Mouse (Mus musculus) C2C12 (cell line): ENCODE data around the gene Slc22a19. TPM values are rescaled to one million over a fixed set of nuclear protein-coding genes. Genes with fewer than 3 reads are reported as not detected.

ENCODE experiments used
- H3K27me3 ChIP-seq: one replicate; pipeline ENCODE4 v1.6.1; 2011; ENCODE audit not compliant: control insufficient read depth, insufficient read depth, insufficient read length
- H3K36me3 ChIP-seq: one replicate; pipeline ENCODE4 v1.6.1; 2011; ENCODE audit not compliant: control insufficient read depth, insufficient read depth
- H3K4me3 ChIP-seq: one replicate; pipeline ENCODE4 v1.5.1; 2011; ENCODE audit warnings: mild to moderate bottlenecking, control low read depth; ENCODE audit not compliant: poor library complexity, insufficient read depth, severe bottlenecking
- H3K79me2 ChIP-seq: one replicate; pipeline ENCODE4 v1.6.1; 2011; ENCODE audit not compliant: control insufficient read depth, insufficient read depth
- H3K79me3 ChIP-seq: one replicate; pipeline ENCODE4 v1.6.1; 2011; ENCODE audit warnings: low read depth, control low read depth
- H3ac ChIP-seq: one replicate; pipeline ENCODE3; 2011; ENCODE audit warnings: low read depth; ENCODE audit not compliant: control insufficient read depth, insufficient read length
- CEBPB ChIP-seq: IDR thresholded peaks from one replicate; pipeline ENCODE4 v1.6.1; 2011; ENCODE audit warnings: low read depth, mild to moderate bottlenecking, control low read depth, moderate library complexity
- CTCF ChIP-seq: IDR thresholded peaks from one replicate; pipeline ENCODE4 v1.5.1; 2011; ENCODE audit not compliant: control insufficient read depth, insufficient read depth, insufficient read length
- FOSL1 ChIP-seq: IDR thresholded peaks from one replicate; pipeline ENCODE4 v1.8.0; 2011; ENCODE audit warnings: mild to moderate bottlenecking, low read length; ENCODE audit not compliant: poor library complexity, insufficient read depth, severe bottlenecking
- MAX ChIP-seq: IDR thresholded peaks from one replicate; pipeline ENCODE4 v1.6.1; 2011; ENCODE audit warnings: mild to moderate bottlenecking, control low read depth
- MYOD1 ChIP-seq: IDR thresholded peaks from one replicate; pipeline ENCODE4 v1.6.1; 2011; ENCODE audit warnings: low read depth; ENCODE audit not compliant: control insufficient read depth, insufficient read length
- MYOG ChIP-seq: IDR thresholded peaks from one replicate; pipeline ENCODE4 v1.6.1; 2011; ENCODE audit not compliant: control insufficient read depth, insufficient read length; ENCODE audit errors: extremely low read depth
- USF1 ChIP-seq: IDR thresholded peaks from one replicate; pipeline ENCODE4 v1.6.1; 2011; ENCODE audit warnings: low read depth, mild to moderate bottlenecking, control low read depth, moderate library complexity
- polyA plus RNA-seq: library from polyadenylated mRNA; unstranded; fragments of >200 nt; fragmentation: generic; extraction: Trizol; gene quantifications from one replicate; pipeline ENCODE4 v1.2.1, GENCODE M21; 2012; ENCODE audit warnings: missing spikeins

The Slc22a19 gene
- polyA plus RNA-seq, 1 experiment, result not detected

GRCm38 (mm10) chr19:7648913-7649666, 62.0 kb downstream of the Slc22a19 start:
- Histone ChIP-seq H3K36me3 (no peaks in the 10 kb centered on the region), H3K79me2 (no peaks in the 10 kb centered on the region), H3ac (no peak overlapping the region), H3K27me3 (peaks cover 6% of the 10 kb centered on the region), H3K79me3 (no peaks in the 10 kb centered on the region), H3K4me3 (no peak overlapping the region)
- TF ChIP-seq CTCF (no peak), FOSL1 (no peak), CEBPB (no peak), USF1 (no peak), MYOD1 (no peak)

- no peaks in the 10 kb centered on the region for H3K79me3 ChIP-seq
- TF ChIP-seq MYOG (no peak), MYOD1 (no peak), CEBPB (no peak), CTCF (no peak), FOSL1 (no peak), MAX (no peak), USF1 (no peak)
- H3K36me3 ChIP-seq, result no peaks in the 10 kb centered on the region
- no peak overlapping the region for H3ac ChIP-seq
- no peaks in the 10 kb centered on the region for H3K79me2 ChIP-seq
- peaks cover 2% of the 10 kb centered on the region for H3K27me3 ChIP-seq
- no peak overlapping the region for H3K4me3 ChIP-seq
These were observed 77.3 kb downstream of the Slc22a19 start for GRCm38 (mm10) chr19:7633786-7634185.

GRCm38 (mm10) chr19:7633021-7633420, 78.1 kb downstream of the Slc22a19 start:
- TF ChIP-seq CEBPB (no peak), MYOG (no peak), CTCF (no peak), FOSL1 (no peak), USF1 (no peak), MAX (no peak), MYOD1 (no peak)
- no peak overlapping the region for H3ac ChIP-seq
- no peaks in the 10 kb centered on the region for H3K79me2 ChIP-seq
- H3K4me3 ChIP-seq, result no peak overlapping the region
- H3K79me3 ChIP-seq, result no peaks in the 10 kb centered on the region
- H3K36me3 ChIP-seq, result no peaks in the 10 kb centered on the region
- H3K27me3 ChIP-seq, result no peaks in the 10 kb centered on the region

Other genes starting within 250 kb of the Slc22a19 start
- gene Rtn3, start 228.0 kb downstream of the Slc22a19 start, polyA plus RNA-seq, result 71.7 TPM
- 16.0 TPM for gene Atl3, start 217.3 kb downstream of the Slc22a19 start, polyA plus RNA-seq
- gene Pla2g16, start 153.9 kb downstream of the Slc22a19 start, polyA plus RNA-seq, result 17.2 TPM
- gene Lgals12, start 104.1 kb downstream of the Slc22a19 start, polyA plus RNA-seq, result not detected
- gene Hrasls5, start 98.8 kb downstream of the Slc22a19 start, polyA plus RNA-seq, result not detected
- not detected for gene Slc22a26, start 91.4 kb upstream of the Slc22a19 start, polyA plus RNA-seq